Mouse (Mus musculus) liver, embryonic 12.5 days (tissue): ENCODE results near the gene Gm11938. TPM values are rescaled to one million over a fixed set of nuclear protein-coding genes. Genes with fewer than 3 reads are reported as not detected.
"Not testable (repeated sequence)": the region's sequence is repeated elsewhere in the genome, so short reads cannot be mapped to it uniquely, and the experiment has no call there.

Experiments used
- ATAC-seq: fragments of 200-750 bp; cut with Nextera tagmentation; 2 replicates; pipeline ENCODE4 v1.8.0; 2017; ENCODE audit warnings: moderate number of reproducible peaks, mild to moderate bottlenecking, moderate library complexity
- H3K27ac ChIP-seq: fragments of 300-500 bp; sonication (generic); 2 replicates; pipeline ENCODE4 v1.5.1; 2016; ENCODE audit warnings: mild to moderate bottlenecking
- H3K27me3 ChIP-seq: fragments of 300-500 bp; sonication (generic); replicated peaks from 2 replicates; pipeline ENCODE4 v1.6.1; 2016; ENCODE audit warnings: mild to moderate bottlenecking, moderate library complexity
- H3K36me3 ChIP-seq: fragments of 300-500 bp; sonication (generic); 2 replicates; pipeline ENCODE4 v1.6.1; 2016; ENCODE audit warnings: mild to moderate bottlenecking, moderate library complexity
- H3K4me1 ChIP-seq: fragments of 300-500 bp; sonication (generic); 2 replicates; pipeline ENCODE4 v1.6.1; 2016
- H3K4me2 ChIP-seq: fragments of 300-500 bp; sonication (generic); 2 replicates; pipeline ENCODE4 v1.6.1; 2016; ENCODE audit warnings: mild to moderate bottlenecking, moderate library complexity
- H3K4me3 ChIP-seq: fragments of 300-500 bp; sonication (generic); 2 replicates; pipeline ENCODE4 v1.5.1; 2016; ENCODE audit warnings: mild to moderate bottlenecking, moderate library complexity
- H3K9ac ChIP-seq: fragments of 300-500 bp; sonication (generic); 2 replicates; pipeline ENCODE4 v1.6.1; 2016; ENCODE audit warnings: mild to moderate bottlenecking, moderate library complexity
- H3K9me3 ChIP-seq: fragments of 300-500 bp; sonication (generic); replicated peaks from 2 replicates; pipeline ENCODE4 v1.6.1; 2016; ENCODE audit warnings: mild to moderate bottlenecking, moderate library complexity
- WGBS: fragments of 180-500 bp; shearing (Covaris S2); methylation state at CpG from one replicate; pipeline ENCODE4 v1.1.7; 2016; ENCODE audit not compliant: insufficient replicate concordance; 5-methylcytosine and 5-hydroxymethylcytosine counted together
- polyA plus RNA-seq: library from polyadenylated mRNA; unstranded; fragments of >200 nt; fragmentation: Nextera tagmentation; extraction: Ambion mirVana; gene quantifications from 2 replicates; pipeline ENCODE4 v1.2.1, GENCODE M21; 2016

The Gm11938 gene
- not detected in 2 replicates for polyA plus RNA-seq

- not testable (repeated sequence) for H3K27ac ChIP-seq, H3K9me3 ChIP-seq, H3K4me1 ChIP-seq, H3K36me3 ChIP-seq, H3K9ac ChIP-seq, H3K27me3 ChIP-seq, ATAC-seq, H3K4me2 ChIP-seq, H3K4me3 ChIP-seq
- WGBS = 23% methylated on average over 1 of the region's 1 CpGs
Observed at GRCm38 (mm10) chr11:99603208-99603607, at the start of gene Gm11938. Gm11938 (minus strand) TSS chr11:99603308.

- no peak within 1 kb of the TSS for H3K4me3 ChIP-seq
- H3K36me3 ChIP-seq = no peaks in the 10 kb centered on the region
- 50% methylated on average over 2 of the region's 2 CpGs for WGBS
- ATAC-seq = no peak
- H3K27me3 ChIP-seq = no peaks in the 10 kb centered on the region
- no peaks in the 10 kb centered on the region for H3K4me1 ChIP-seq
- no peak within 1 kb of the TSS for H3K27ac ChIP-seq
- H3K4me2 ChIP-seq = no peak within 1 kb of the TSS
- no peaks in the 10 kb centered on the region for H3K9me3 ChIP-seq
- H3K9ac ChIP-seq = no peak within 1 kb of the TSS
Observed at GRCm38 (mm10) chr11:99650136-99650535, 47.0 kb upstream of the Gm11938 start, which contains the start of gene Gm11555. Gm11555 (minus strand) TSS chr11:99650236.

- ATAC-seq = no peak
Observed at GRCm38 (mm10) chr11:99646444-99646843, 43.3 kb upstream of the Gm11938 start.

GRCm38 (mm10) chr11:99644351-99644750 is 41.2 kb upstream of the Gm11938 start:
- Histone ChIP-seq H3K9me3 (no peaks in the 10 kb centered on the region), H3K27ac (no peak overlapping the region)
- WGBS = 56% methylated on average over 3 of the region's 3 CpGs

More at GRCm38 (mm10) chr11:99646444-99646843, 43.3 kb upstream of the Gm11938 start:
- Histone ChIP-seq H3K4me2 (no peak overlapping the region), H3K4me3 (no peak overlapping the region), H3K27ac (no peak overlapping the region), H3K36me3 (no peaks in the 10 kb centered on the region), H3K9ac (no peak overlapping the region), H3K9me3 (no peaks in the 10 kb centered on the region), H3K4me1 (no peaks in the 10 kb centered on the region), H3K27me3 (no peaks in the 10 kb centered on the region)
- 85% methylated on average over 15 of the region's 15 CpGs for WGBS

DNA sequence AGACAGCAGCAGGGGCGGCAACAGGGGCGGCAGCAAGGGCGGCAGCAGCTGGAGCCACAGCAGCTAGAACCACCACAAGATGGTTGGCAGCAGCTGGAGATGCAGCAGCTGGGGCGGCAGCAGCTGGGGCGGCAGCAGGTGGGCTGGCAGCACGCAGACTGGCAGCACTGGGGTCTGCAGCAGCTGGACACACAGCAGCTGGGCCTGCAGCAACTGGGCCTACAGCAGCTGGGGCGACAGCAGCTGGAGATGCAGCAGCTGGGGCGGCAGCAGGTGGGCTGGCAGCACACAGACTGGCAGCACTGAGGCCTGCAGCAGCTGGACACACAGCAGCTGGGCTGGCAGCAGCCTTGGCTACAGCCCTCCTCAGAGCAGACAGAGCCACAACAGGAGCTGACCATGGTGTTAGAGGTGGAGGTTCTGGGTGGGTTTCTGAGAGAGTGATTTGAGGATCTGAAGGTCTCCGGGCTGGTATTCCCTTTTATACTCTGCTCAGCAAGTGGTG is 40.6 kb upstream of the Gm11938 start, which contains the start of gene Krtap4-7:
Krtap4-7 (minus strand) TSS at position 455 of the 505 bp plus-strand sequence.
- H3K4me1 ChIP-seq, ATAC-seq, H3K27ac ChIP-seq: not testable (repeated sequence)

More at GRCm38 (mm10) chr11:99644351-99644750, 41.2 kb upstream of the Gm11938 start:
- no peaks in the 10 kb centered on the region for H3K4me1 ChIP-seq
- no peak overlapping the region for H3K9ac ChIP-seq
- H3K4me2 ChIP-seq = no peak overlapping the region
- no peak for ATAC-seq
- no peaks in the 10 kb centered on the region for H3K27me3 ChIP-seq
- no peaks in the 10 kb centered on the region for H3K36me3 ChIP-seq
- H3K4me3 ChIP-seq = no peak overlapping the region

GRCm38 (mm10) chr11:99640926-99641325 is 37.8 kb upstream of the Gm11938 start:
- 25% methylated on average over 1 of the region's 1 CpGs for WGBS
- no peak for ATAC-seq

More for the DNA sequence above, 40.6 kb upstream of the Gm11938 start, which contains the start of gene Krtap4-7:
- H3K27me3 ChIP-seq, H3K4me2 ChIP-seq, H3K9me3 ChIP-seq, H3K4me3 ChIP-seq, H3K36me3 ChIP-seq, H3K9ac ChIP-seq: not testable (repeated sequence)
- 75% methylated on average over 9 of the region's 9 CpGs for whole genome bisulfite sequencing

DNA sequence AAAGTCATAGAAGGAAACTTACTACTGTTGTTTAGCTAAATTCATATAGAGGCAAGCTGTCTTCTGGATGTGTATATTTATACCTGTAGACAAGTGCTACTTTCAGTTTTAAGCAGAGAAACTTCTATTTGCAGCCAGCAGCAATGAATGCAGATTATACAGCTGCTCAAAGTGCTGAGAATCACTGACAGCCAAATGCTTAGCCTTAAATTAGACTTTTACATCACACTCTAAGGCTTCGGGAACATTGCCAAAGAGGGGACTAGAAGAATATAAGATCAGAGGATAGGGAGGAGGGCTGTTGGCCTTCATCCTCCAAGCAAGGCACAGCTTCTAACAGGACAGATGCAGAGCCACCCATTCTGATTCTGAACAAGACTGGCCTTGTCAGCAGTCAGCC is 34.0 kb upstream of the Gm11938 start:
- H3K36me3 ChIP-seq = no peaks in the 10 kb centered on the region
- H3K4me1 ChIP-seq = no peaks in the 10 kb centered on the region
- no peak overlapping the region for H3K27ac ChIP-seq
- no peak overlapping the region for H3K4me2 ChIP-seq
- no peak for ATAC-seq
- no peaks in the 10 kb centered on the region for H3K27me3 ChIP-seq
- 53% methylated on average over 1 of the region's 1 CpGs for WGBS
- no peak overlapping the region for H3K4me3 ChIP-seq
- no peak overlapping the region for H3K9ac ChIP-seq
- no peaks in the 10 kb centered on the region for H3K9me3 ChIP-seq

More at GRCm38 (mm10) chr11:99640926-99641325, 37.8 kb upstream of the Gm11938 start:
- no peak overlapping the region for H3K4me3 ChIP-seq
- H3K27ac ChIP-seq = no peak overlapping the region
- H3K27me3 ChIP-seq = no peaks in the 10 kb centered on the region
- H3K4me1 ChIP-seq = no peaks in the 10 kb centered on the region
- no peak overlapping the region for H3K9ac ChIP-seq
- H3K4me2 ChIP-seq = no peak overlapping the region
- H3K36me3 ChIP-seq = no peaks in the 10 kb centered on the region
- no peaks in the 10 kb centered on the region for H3K9me3 ChIP-seq

- 56% methylated on average over 8 of the region's 8 CpGs for WGBS
- no peak within 1 kb of the TSS for H3K27ac ChIP-seq
- no peak for ATAC-seq
- H3K9me3 ChIP-seq = no peaks in the 10 kb centered on the region
- H3K27me3 ChIP-seq = no peaks in the 10 kb centered on the region
- no peaks in the 10 kb centered on the region for H3K36me3 ChIP-seq
- no peak within 1 kb of the TSS for H3K9ac ChIP-seq
- no peak within 1 kb of the TSS for H3K4me3 ChIP-seq
- H3K4me1 ChIP-seq = no peaks in the 10 kb centered on the region
- no peak within 1 kb of the TSS for H3K4me2 ChIP-seq
Observed at GRCm38 (mm10) chr11:99634653-99635134, 31.6 kb upstream of the Gm11938 start, which contains the start of gene Krtap4-2. Krtap4-2 (minus strand) TSS chr11:99635084.

GRCm38 (mm10) chr11:99633293-99633692 is 30.2 kb upstream of the Gm11938 start:
- Histone ChIP-seq H3K4me2 (no peak overlapping the region), H3K9ac (no peak overlapping the region), H3K27me3 (no peaks in the 10 kb centered on the region), H3K9me3 (no peaks in the 10 kb centered on the region), H3K27ac (no peak overlapping the region), H3K36me3 (no peaks in the 10 kb centered on the region), H3K4me1 (no peaks in the 10 kb centered on the region), H3K4me3 (no peak overlapping the region)
- WGBS = 41% methylated on average over 2 of the region's 2 CpGs
- no peak for ATAC-seq

DNA sequence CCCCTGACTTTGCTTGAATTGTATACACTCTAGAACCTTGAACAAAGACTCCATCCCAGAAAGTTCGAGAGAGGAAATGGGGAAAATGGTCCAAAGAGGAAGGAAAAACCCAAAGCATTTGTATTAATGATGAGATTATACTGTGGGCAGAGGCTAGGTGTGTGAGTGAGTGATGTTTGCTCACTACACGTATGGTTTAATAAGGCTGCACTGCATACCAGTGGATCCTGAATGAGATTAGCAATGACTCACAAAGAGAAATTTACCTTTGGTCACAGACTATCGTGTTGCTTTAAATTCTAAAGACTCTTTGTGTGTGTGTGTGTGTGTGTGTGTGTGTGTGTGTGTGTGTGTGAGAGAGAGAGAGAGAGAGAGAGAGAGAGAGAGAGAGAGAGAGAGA is 27.8 kb upstream of the Gm11938 start:
- ATAC-seq = no peak
- no peak overlapping the region for H3K9ac ChIP-seq
- no peaks in the 10 kb centered on the region for H3K27me3 ChIP-seq
- H3K36me3 ChIP-seq = no peaks in the 10 kb centered on the region
- no peak overlapping the region for H3K4me3 ChIP-seq
- H3K9me3 ChIP-seq = no peaks in the 10 kb centered on the region
- H3K4me2 ChIP-seq = no peak overlapping the region
- no peaks in the 10 kb centered on the region for H3K4me1 ChIP-seq
- whole genome bisulfite sequencing = 50% methylated on average over 3 of the region's 3 CpGs
- no peak overlapping the region for H3K27ac ChIP-seq

- no peak within 1 kb of the TSS for H3K27ac ChIP-seq
- H3K27me3 ChIP-seq = no peaks in the 10 kb centered on the region
- H3K9me3 ChIP-seq = no peaks in the 10 kb centered on the region
- no peak within 1 kb of the TSS for H3K9ac ChIP-seq
- 61% methylated on average over 4 of the region's 4 CpGs for WGBS
- H3K4me1 ChIP-seq = no peaks in the 10 kb centered on the region
- H3K4me2 ChIP-seq = no peak within 1 kb of the TSS
- H3K36me3 ChIP-seq = no peaks in the 10 kb centered on the region
- no peak within 1 kb of the TSS for H3K4me3 ChIP-seq
- ATAC-seq = no peak
Observed at GRCm38 (mm10) chr11:99628138-99628537, 25.0 kb upstream of the Gm11938 start, which contains the start of gene Krtap4-1. Krtap4-1 (minus strand) TSS chr11:99628238.

- no peaks in the 10 kb centered on the region for H3K27me3 ChIP-seq
- H3K4me3 ChIP-seq = no peak within 1 kb of the TSS
- H3K4me1 ChIP-seq = no peaks in the 10 kb centered on the region
- H3K9me3 ChIP-seq = no peaks in the 10 kb centered on the region
- WGBS = 72% methylated on average over 2 of the region's 2 CpGs
- no peak for ATAC-seq
- no peak within 1 kb of the TSS for H3K4me2 ChIP-seq
- no peaks in the 10 kb centered on the region for H3K36me3 ChIP-seq
- H3K27ac ChIP-seq = no peak within 1 kb of the TSS
- H3K9ac ChIP-seq = no peak within 1 kb of the TSS
Observed at GRCm38 (mm10) chr11:99620335-99620734, 17.2 kb upstream of the Gm11938 start, which contains the start of gene Gm11562. Gm11562 (minus strand) TSS chr11:99620435.
